Mouse (Mus musculus) frontal cortex, adult 2 months (tissue): ENCODE measurements at regions not wholly inside any gene's neighbourhood (a gene's known extent, or its start where the extent isn't known, plus 50 kb on each side); places are given as distances from the start of the nearest gene placed in this dataset.
A peak's percentile ranks its signal among the peaks of the same experiment; 100 is the strongest.

Source experiments
- DNase-seq, 2 experiments: peaks; one replicate each; pipeline ENCODE4 v3.0.0; 2022; ENCODE audit warnings: low spot score in 1 of 2; ENCODE audit errors: extremely low spot score in 1 of 2

DNA sequence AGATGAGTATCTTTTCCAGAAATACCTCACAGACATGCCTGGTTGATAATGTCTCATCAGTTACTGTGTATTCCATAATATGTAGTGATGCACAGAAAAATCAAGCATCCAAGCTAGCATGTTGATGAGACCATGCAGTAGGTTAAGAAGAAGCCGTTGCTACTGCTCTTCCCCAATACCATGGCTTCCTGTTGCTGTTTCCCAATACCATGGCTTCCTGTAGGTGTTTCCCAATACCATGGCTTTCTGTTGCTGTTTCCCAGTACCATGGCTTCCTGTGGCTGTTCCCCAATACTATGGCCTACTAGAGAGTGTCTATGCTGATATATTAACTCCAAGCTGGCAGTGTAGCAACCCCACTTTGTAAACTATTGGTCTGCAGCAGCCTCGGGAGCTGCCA lies 253.7 kb downstream of the Stim2 start:
- DNase-seq, result no peak

DNA sequence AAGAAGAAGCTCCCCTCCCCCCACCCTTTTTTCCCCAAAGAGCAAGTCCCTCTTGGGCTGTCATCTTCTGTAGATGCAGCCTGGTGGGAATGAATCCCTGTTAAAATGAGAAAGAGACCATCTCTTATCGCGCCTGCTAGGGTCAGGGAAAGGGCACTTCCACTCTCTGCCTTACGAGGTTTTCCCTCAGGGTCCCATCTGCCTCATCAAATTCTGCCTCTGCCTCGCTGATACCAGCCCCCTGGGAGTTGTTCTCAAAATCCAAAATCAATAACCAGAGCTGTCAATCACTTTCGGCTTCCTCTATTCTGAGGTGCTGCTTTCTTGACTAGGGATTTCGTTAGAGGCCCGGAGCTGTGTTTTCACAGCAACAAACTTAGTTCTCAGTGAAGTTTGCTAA lies 255.7 kb downstream of the Stim2 start:
- no peak for DNase-seq

DNA sequence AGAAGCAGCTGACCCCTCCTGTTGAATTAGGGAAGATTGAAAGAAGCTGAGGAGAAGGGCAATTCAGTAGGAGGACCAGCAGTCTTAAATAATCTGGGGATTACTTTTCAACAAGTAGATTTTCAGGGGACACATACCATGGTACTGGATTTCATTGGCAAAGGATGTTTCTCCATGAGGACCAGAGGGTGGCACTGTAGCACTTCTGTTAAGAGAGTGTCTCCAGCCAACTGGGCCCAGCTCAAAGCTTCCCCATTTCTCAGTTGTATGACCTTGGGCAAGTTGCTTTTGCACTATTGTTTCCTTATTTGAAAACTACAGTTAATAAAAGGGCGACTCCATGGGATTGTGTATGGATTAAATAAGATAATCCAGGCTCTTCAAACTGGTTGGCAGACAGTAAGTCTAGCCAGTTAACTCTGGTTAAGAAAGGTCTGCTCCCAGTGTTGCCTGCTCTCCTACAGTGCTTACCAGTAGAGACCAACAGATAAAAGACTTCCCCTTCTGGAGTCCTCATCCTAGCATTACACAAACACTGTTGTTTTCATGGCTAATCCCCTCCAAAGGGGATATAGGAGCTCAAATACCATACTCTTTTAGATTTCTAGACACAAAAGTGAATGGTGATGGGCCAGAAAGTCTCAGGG lies 259.9 kb downstream of the Stim2 start:
- peak in 1 of 2 experiments; percentile 71 for DNase-seq

DNA sequence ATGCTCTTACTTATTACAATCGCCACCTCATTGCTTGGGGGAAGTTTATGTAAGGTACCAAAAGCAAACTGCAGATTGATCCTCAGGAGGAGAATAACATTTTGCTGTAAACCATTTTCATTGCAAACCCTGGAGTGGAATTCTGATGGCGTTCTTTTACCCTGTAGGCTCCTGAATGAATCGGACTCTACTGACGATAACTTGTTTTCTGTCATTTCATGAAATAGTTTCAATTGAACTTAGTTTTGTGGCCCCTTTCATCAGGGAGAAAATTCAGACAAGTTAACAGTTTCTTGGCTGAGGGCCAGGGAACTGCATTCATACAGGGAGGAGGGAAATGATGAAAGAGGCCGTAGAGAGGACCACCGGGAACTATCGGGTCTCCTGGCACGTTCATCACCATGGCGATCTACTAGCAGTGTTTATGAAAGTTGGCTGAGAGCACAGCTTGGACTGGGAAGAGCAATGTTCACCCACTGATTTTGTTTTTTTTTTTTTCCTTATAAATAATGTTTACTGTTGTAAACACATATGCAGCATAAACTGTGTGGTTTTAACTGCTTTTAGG lies 266.7 kb downstream of the Stim2 start:
- no peak for DNase-seq

DNA sequence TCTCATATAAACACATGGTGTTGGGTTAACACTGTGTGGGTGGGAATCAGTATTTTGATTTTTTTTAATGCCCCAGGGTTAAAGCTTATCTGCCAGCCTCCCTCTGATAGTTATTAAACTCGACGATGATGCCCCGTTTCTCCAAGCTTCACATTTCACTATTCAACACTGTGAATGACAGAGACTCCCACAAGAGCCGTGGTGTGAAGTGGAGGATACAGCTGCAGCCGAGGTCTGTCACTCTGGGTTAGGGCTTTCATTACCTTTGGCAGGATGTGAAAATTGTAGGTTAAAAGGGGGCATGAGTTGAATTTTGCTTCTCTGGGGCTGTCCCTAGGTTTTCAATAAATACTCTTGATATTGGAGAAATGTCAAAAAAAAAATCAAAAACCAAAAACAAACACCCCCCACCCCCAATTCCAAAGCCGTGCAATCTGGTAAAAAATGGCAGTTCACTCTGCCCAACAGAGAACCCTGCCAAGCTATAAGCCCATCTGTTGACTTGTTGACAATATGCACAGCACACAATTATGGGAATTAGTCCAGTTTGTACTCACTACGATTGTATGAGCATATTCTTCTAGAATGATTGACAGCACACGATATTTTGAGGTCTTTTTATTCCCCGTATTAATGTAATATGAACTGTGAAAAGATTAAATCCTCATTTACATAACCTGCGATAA lies 269.7 kb downstream of the Stim2 start:
- DNase-seq, result no peak

DNA sequence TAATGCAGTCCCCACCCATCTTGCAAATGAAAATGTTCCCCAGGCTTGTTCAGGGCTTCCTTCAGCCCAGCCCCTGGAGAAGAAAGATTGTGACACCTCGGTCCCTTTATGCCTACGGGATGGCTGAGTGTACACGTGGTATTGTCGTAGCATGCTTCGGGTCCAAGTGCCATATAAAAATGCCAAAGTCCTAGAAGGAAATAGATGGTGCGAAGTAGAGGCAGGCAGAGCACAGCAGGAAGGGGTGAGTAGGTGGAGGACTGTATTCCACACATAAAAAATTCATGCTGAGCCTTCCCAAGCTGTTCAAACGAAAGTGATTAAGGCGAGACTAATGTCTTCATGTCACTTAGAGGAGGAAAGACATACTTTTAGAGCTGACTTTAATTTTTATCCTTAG lies 281.1 kb downstream of the Stim2 start:
- peak; percentile 15 to 22 for DNase-seq

DNA sequence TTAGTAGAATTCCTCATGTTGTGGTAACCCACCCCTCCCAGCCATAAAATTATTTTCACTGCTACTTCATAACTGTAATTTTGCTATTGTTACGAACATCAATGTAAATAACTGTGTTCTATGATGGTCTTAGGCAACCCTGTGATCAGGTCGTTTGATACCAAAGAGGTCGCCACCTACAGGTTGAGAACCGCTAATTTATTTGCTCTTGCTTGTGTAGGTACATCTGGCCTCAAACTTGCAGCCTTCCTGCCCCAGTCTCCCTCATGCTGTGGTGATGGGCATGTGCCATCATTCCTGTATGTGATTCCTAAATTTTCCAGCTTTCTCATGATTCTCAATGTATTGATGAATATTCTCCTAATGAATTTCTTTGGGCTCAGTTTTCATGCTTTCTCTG lies 282.4 kb downstream of the Stim2 start:
- DNase-seq, result no peak

DNA sequence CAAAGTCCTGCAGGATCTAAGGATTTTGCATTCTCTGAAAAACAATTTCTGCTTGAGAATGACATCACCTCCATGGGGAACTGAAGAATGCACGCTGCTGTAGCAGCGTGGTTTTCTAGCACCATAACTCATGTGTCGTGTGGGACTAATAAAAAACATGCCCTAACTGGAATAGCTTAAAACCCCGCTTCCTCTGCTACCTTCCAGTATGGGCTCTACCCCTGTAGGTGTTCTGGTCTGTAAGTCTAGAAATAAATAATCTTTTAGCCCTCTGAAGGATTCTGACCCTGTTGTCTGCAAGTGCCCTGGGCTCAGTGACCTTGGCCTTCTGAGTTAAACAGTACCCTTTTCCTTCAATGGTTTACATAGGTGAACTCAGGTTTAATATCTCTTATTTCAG lies 282.8 kb downstream of the Stim2 start:
- DNase-seq, result no peak

DNA sequence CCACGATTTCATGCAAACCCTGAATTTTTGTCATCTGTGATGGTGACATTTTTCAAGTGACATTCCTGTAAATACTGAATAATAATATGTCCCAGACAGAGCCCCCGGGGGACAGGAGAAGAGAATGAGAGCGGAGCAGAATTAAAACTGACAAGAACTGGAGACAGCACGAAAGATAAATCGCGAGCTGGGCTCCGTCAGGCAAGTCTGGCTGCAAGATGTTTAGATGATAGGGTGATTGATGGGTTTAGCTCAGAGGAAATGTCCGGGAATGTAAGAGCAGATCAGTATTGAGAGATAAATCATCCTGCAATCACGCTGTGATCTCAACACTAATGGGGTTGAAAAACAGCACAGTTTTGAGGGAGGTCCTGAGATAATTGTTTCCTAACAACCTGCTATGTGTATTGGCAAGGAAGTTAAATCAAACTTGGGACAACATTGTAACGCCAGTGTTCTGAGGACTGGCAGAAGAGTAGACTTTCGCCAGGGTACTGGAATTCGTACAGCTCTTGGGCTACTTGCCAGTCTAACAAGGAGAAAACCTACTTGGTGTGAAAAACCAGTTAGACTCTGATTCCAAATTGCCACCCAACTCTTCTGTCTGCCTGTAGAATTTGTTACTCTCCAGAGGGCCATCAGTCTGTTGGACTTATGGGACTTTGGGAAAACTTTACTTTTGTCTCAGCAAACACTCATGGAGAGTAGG lies 292.2 kb downstream of the Stim2 start:
- DNase-seq, result no peak

DNA sequence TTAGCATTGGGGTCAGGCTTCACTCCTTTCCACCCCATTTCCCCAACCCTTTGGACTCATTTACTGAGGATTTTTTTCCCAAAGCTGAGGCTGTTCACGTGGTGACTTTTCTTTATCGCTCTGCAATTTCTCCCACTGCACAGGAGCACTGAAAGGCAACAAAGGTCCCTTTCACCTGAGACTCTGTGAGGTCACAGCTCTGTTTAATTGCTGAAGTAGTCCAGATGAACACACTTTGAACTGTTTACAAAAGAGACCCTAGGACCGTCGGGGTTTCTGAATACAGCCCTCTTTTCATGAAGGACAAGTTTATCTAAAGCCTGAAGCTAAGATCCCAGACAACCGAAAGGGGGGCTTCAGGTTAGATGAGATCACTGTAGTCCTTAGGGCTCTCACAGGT lies 293.6 kb downstream of the Stim2 start:
- DNase-seq, result no peak

DNA sequence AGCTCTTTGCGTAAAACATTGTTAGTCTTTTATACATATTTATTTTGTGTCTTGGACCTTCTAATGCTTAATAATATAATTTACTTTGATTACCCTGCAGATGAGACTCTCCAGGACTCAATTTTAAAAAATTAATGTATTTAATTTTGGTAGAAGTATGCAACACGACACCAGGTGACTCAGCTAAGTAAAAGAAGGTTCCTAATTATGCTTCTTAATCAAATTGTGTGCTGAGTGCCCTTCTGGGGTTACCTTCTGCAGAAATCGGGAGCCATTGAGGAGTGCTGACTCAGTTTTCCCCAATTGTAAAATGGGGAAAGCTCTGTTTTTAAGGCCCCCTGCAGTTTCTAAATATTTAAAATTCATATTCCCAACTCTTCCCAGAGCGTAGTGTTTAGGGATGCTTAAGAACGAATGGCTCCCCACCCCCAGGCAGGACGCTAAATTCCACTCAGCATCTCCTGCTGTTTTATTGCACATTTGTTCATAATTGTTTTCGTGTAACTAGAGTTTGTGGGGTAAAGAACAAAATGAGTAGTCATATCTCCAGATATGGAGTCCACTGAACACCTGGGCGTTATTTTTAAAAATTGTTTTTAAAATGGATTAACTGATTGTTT lies 315.5 kb downstream of the Stim2 start:
- no peak for DNase-seq

DNA sequence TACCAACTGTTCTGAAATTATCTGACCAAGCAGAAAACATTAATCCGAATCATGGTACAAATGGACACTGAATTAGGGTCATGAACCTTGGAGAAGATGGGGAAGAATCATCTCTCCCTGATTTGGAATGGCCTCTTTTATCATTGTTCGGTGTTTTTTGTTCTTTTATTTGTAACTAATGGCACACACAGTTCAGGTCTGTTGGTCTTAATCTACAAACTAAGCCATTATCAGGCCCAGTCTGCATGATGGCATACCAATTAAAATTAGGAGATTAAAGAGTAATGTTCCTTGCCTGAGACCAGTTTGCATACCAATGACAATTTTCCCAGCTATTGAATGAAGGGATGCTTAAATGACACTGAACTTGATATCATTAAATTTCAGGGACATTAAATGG lies 332.1 kb downstream of the Stim2 start:
- DNase-seq, result no peak

DNA sequence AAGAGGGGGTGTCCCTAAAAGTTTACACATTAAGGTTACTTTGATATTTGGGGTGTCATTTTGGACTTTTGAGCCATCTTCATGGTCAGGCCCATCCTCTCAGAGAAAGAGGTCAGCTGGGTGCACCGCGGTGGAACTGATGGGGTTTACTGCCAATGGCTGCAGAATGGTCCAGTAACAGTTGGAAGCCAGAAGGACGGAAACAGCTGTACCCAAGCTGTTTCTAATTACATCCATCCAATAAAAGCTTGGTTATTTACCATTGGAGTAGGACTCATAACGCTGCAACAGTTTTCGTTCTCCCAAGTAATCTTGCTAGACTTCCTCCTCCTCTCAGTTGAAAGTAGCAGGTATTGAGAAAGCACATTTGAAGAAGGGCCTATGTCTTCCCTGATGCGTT lies 344.7 kb downstream of the Stim2 start:
- DNase-seq, result no peak

DNA sequence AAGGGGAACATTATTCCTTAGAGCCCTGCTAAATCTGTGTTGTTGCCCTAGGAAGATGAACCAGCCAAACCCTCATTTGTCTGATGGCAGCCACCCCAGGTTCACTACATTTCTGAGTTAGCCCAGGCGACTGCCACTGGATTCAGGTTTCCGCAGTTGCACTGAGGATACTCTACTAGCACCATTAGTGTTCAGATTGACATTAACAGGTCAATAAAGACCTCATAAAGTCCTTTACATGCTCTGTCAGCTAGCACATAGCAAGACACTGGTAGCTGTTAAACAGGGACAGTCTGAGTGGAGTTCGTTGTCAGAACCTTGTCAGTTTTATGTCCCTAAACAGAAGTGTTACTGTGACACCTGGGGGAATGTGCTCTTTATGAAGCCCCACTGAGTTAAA lies 345.1 kb downstream of the Stim2 start:
- no peak for DNase-seq

DNA sequence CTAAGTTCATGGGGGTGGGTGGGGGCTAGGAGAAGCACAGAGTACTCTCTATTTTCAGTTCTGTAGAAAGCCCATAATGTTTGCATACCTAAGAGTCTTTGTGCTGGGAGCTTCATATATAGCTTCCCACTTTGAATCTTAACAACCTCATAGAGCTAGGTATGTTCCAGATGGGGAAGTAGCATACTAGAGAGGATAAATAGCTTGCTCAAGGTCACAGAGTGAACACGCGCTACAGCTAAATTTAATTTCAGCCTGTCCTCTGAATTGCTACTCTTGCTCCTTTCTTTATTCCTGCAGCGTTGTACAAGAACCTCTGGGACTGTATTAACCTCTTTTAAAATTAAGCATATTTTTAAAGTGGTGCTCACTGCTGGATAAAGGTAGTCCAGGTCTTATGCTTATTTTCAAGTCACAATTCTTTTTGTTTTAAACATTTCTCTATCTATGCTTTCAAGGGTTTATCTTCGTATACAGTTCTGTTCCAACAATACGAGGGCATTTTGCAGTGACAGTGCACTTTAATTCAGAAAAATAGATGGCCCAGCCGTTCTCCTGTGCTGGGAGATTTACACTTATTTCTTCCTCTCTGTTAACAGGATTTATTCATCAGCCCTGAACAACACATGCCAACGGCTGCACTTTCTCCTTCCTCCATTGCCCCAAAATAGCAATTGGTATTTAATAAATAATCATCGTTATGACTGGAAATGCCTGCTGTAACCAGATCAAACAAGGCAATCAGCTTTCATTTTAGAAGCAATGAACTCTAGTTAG lies 350.7 kb downstream of the Stim2 start:
- no peak for DNase-seq

DNA sequence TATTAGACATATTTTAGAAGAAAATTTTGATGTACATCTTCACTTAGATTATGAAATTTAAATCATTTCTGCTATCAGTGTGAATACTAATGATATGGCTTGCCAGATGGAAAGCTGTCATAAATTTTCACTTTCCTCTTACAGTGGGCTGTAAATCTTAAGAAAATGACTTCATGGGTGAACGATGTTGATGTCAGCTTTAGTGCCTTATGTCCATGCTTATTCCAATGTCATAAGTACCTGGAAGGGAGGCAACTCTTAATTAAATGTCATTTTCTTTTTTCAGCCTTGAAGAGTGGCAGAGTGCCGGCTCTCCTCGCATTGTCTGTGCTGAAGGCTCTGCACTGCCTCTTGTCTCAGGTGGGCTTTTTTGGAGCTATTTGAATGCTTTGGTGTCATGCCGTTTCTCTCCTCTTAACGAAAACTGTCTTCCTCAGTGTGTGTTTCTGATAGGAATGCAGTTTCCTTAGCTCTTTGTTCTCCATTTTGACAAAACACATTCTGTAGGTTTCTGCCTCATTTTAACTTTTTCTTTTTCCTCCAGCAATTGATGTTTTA lies 351.6 kb downstream of the Stim2 start:
- no peak for DNase-seq

DNA sequence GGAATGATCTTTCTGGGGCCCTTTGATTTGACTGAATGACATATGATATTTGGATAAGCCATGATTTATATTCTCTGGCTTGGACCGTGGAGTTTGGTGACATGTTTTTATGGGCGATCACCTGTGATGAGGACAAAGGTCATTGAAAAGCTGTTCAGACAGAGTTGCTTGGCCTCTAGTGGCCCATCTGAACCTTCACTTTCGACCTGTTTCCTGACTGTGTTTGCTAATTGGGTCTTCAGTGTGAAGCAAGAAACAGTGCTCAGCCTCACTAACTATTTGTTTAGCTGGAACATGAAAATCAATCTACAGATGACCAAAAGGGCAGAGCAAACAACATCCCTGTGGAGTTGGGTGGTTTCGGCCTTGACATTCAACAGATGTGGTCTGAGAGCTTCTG lies 357.8 kb downstream of the Stim2 start:
- DNase-seq, result no peak

DNA sequence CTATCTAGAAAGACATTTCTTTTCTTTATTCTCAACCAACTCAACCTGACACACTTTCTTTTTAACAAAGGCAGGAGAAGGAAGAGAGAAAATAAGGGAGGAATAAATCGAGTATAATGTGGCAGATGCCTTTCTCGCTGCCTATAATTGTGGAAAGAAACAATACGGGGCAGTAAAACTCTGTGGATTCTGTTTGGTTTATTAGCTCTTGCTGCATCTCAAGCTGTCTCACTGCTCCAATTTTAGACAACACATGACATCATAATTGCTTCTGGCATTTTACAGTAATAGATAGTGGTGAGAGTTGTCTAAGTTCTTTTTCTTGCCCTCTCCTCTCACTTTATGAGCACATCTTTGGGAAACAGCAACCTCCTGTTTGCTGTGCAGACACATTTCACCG lies 359.2 kb downstream of the Stim2 start:
- DNase-seq, result peak in 1 of 2 experiments; percentile 8

DNA sequence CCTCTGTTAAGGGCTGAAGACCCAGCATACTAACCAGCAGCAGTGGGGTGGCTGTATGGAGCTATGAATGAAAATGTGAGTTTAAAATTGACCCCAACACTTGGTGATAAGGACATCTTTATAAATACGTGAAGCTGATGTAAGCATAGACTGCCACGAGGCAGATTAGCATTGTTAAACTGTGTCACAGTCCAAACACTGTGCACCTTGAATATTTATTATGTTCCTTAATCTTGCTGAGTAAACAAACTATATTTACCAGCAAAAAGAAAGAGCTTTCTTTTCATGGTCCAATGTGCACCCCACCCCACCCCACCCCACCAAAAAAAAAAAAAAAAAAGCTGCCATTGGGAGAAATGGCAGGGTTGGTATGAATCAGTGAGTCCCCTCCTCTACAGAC lies 359.9 kb downstream of the Stim2 start:
- DNase-seq, result no peak
